Mouse (Mus musculus) neural tube, embryonic 13.5 days (tissue): ENCODE data around the gene Vwa5b1. TPM values are rescaled to one million over a fixed set of nuclear protein-coding genes. Genes with fewer than 3 reads are reported as not detected.

ENCODE experiments used
- ATAC-seq: fragments of 200-750 bp; cut with Nextera tagmentation; 2 replicates; pipeline ENCODE4 v1.8.0; 2017; ENCODE audit warnings: low read depth, mild to moderate bottlenecking, moderate TSS enrichment, moderate library complexity
- H3K27ac ChIP-seq: fragments of 300-500 bp; sonication (generic); replicated peaks from 2 replicates; pipeline ENCODE4 v1.5.1; 2015; ENCODE audit warnings: moderate library complexity, mild to moderate bottlenecking, inconsistent platforms
- H3K27me3 ChIP-seq: fragments of 300-500 bp; sonication (generic); 2 replicates; pipeline ENCODE4 v1.6.1; 2015; ENCODE audit warnings: mild to moderate bottlenecking, inconsistent platforms
- H3K36me3 ChIP-seq: fragments of 300-500 bp; sonication (generic); 2 replicates; pipeline ENCODE4 v1.6.1; 2015; ENCODE audit warnings: mild to moderate bottlenecking, inconsistent platforms
- H3K4me1 ChIP-seq: fragments of 300-500 bp; sonication (generic); replicated peaks from 2 replicates; pipeline ENCODE4 v1.6.1; 2015; ENCODE audit warnings: inconsistent platforms
- H3K4me2 ChIP-seq: fragments of 300-500 bp; sonication (generic); 2 replicates; pipeline ENCODE4 v1.6.1; 2015; ENCODE audit warnings: inconsistent platforms, mild to moderate bottlenecking, moderate library complexity
- H3K4me3 ChIP-seq: fragments of 300-500 bp; sonication (generic); 2 replicates; pipeline ENCODE4 v1.5.1; 2015; ENCODE audit warnings: mild to moderate bottlenecking, inconsistent platforms
- H3K9ac ChIP-seq: fragments of 300-500 bp; sonication (generic); 2 replicates; pipeline ENCODE4 v1.6.1; 2015; ENCODE audit warnings: moderate library complexity, mild to moderate bottlenecking, inconsistent platforms
- H3K9me3 ChIP-seq: fragments of 300-500 bp; sonication (generic); 2 replicates; pipeline ENCODE4 v1.6.1; 2016; ENCODE audit warnings: inconsistent platforms
- WGBS: fragments of 180-500 bp; shearing (Covaris S2); methylation state at CpG from one replicate; pipeline ENCODE4 v1.1.7; 2015; 5-methylcytosine and 5-hydroxymethylcytosine counted together
- polyA plus RNA-seq: library from polyadenylated mRNA; unstranded; fragments of >200 nt; fragmentation: Nextera tagmentation; extraction: Ambion mirVana; gene quantifications from 2 replicates; pipeline ENCODE4 v1.2.1, GENCODE M21; 2015

Gene Vwa5b1
- polyA plus RNA-seq, 1 experiment from 2014 or later, result 0.21 TPM

DNA sequence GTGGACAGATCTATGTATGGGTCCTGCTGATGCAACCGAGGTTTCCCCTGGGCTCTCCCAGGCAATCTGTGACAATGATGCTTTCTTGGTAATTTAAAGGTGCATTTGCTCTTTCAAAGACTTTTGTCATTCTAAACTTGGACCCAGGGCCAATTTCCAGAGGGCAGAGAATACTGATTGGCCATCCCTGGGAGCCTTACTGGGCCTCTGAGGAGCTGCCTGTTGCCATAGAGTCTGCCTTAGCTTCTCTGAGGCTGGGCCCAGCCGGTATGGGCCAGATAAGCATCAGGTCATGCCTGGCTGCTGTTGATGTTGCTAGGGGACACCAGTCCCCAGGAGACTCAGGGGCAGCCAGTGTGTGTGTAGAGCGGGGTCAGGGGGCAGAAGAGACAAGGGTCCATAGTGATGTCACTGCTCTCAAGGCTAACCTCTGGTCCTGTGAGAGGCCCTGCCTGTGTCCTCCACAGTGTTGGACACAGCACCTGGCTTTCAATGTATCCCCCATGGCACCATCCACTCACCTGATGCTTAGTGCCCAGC, 12.5 kb upstream of the Vwa5b1 start:
- Histone ChIP-seq H3K36me3 (no peaks in the 10 kb centered on the region), H3K4me2 (no peak overlapping the region), H3K4me3 (no peak overlapping the region), H3K9ac (no peak overlapping the region), H3K27ac (no peak overlapping the region), H3K27me3 (no peaks in the 10 kb centered on the region), H3K4me1 (peaks cover 7% of the 10 kb centered on the region), H3K9me3 (no peaks in the 10 kb centered on the region)
- 43% methylated on average over 3 of the region's 3 CpGs for WGBS
- ATAC-seq, result no peak

DNA sequence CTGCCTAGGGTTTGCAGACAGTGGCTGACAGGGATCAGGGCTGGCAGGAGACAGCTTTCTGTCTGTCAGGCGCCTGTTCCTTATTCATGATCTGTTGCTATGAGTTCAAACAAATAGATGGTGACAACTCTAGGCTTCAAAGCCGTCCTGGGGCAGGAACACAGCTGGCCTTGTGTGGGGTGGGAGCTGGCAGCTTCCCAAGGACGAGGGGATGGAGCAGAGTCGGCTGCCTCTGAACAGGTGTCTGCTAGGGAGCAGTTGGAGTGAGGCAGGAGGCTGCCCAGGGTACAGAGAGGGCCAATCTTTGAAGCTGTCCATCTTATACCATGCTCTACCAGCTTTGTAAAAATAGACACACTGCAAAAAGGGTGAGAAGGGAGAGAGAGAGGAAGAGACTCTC, 6.6 kb upstream of the Vwa5b1 start:
- Histone ChIP-seq H3K4me2 (no peak overlapping the region), H3K9me3 (no peaks in the 10 kb centered on the region; the same call in 1 of the 2 replicates), H3K36me3 (no peaks in the 10 kb centered on the region), H3K27ac (no peak overlapping the region), H3K4me3 (no peak overlapping the region), H3K27me3 (no peaks in the 10 kb centered on the region), H3K4me1 (no peaks in the 10 kb centered on the region), H3K9ac (no peak overlapping the region)
- no peak for ATAC-seq
- 31% methylated on average over 4 of the region's 4 CpGs for WGBS

DNA sequence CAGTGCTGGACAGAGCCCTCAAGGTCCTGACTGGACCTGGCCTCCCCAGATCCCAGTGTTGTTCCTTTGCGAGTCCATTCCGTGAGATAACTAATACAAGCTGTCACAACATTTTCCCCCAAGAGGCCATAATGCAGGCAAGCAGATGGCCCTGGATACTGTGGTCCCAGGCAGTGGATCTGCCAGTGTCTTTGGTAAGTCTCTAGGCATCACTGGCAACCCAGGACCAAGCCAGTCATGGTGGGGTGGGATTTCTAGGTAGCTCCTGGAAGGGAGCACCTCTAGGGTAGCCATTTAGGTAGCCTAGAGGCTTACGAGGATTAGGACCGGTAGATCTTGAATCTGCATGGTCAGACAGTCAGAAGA, 445 bp upstream of the Vwa5b1 start:
- peaks cover 21% of the 10 kb centered on the region for H3K4me1 ChIP-seq
- H3K36me3 ChIP-seq, result no peaks in the 10 kb centered on the region
- ATAC-seq, result 0 out of 2 replicates have a peak, but pooled peaks have one; percentile 19
- H3K9ac ChIP-seq, result no peak overlapping the region; the same call in 1 of the 2 replicates
- H3K4me2 ChIP-seq, result no peak overlapping the region
- no peak overlapping the region for H3K4me3 ChIP-seq
- no peaks in the 10 kb centered on the region; the same call in 1 of the 2 replicates for H3K27me3 ChIP-seq
- H3K9me3 ChIP-seq, result no peaks in the 10 kb centered on the region
- H3K27ac ChIP-seq, result peak overlapping the region; percentile 56
- WGBS, result 59% methylated on average over 4 of the region's 4 CpGs

DNA sequence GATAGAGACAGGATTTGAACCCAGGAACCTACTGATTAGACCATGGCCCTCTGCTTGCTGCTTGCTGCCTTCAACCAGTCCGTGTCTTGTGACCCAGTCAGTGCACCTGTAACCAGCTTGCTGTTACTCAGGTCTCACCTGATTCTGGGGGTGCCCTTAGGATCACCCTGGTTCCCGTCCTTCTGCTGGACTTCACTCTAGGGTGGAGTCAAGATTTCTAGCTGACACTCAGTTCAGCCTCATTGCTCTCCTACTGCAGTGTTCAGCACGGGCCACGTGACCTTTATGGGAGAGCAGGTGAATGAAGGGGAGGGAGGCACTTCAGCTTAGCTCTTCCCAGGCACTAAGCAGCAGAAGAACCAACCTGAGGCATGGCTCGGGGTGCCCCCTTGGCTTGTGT, 7.4 kb downstream of the Vwa5b1 start:
- WGBS, result 69% methylated on average over 5 of the region's 5 CpGs

DNA sequence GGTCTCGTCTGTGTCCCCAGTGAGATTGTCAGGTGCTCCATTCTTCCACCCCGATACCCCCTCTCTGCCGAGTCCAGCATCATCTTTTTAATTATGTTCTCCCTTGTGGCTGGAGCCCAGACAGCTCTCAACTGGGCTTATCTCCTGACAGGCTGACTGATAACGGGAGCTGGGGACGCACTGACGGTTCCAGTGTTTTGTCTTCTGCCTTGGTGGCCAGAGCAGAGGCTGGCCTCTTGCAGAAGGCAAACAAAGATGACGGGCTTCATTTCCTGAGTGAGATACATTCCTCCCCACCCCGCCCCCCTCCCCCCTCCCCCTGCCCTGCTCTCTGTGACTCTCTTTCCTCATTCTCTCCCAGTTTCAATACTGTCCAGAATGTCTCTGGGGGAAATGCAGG, 21.2 kb downstream of the Vwa5b1 start:
- H3K27ac ChIP-seq, result no peak overlapping the region
- H3K4me3 ChIP-seq, result no peak overlapping the region
- H3K27me3 ChIP-seq, result no peaks in the 10 kb centered on the region
- H3K9me3 ChIP-seq, result no peaks in the 10 kb centered on the region
- H3K36me3 ChIP-seq, result no peaks in the 10 kb centered on the region
- H3K9ac ChIP-seq, result no peak overlapping the region
- no peak for ATAC-seq
- H3K4me2 ChIP-seq, result no peak overlapping the region
- 13% methylated on average over 7 of the region's 8 CpGs for WGBS
- peaks cover 9% of the 10 kb centered on the region for H3K4me1 ChIP-seq

More for the DNA sequence above, 7.4 kb downstream of the Vwa5b1 start:
- H3K4me2 ChIP-seq, result no peak overlapping the region
- no peaks in the 10 kb centered on the region for H3K36me3 ChIP-seq
- no peaks in the 10 kb centered on the region; the same call in 1 of the 2 replicates for H3K27me3 ChIP-seq
- ATAC-seq, result no peak
- H3K9ac ChIP-seq, result no peak overlapping the region
- no peak overlapping the region for H3K4me3 ChIP-seq
- no peaks in the 10 kb centered on the region for H3K9me3 ChIP-seq
- H3K27ac ChIP-seq, result no peak overlapping the region
- peaks cover 7% of the 10 kb centered on the region for H3K4me1 ChIP-seq

DNA sequence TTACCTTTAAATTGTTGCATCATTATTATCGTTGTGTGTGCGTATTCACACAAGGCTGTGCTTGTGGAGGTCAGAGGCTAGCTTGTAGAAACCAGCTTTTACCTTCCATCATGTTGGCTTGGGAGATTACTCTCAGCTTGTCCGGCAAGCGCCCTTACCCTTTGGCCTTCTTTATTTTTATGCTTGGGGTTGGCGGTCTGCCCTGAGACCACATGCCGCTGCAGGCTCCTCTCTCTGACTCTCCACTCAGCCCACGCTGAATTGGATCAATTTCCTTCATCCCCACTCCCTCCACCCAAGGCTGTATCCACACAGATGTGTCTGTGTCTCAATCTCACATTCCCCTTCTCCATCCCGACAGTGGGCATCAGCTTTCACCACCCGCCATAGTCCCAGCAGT, 33.8 kb downstream of the Vwa5b1 start:
- H3K9me3 ChIP-seq, result no peaks in the 10 kb centered on the region
- H3K9ac ChIP-seq, result no peak overlapping the region
- no peak for ATAC-seq
- H3K27ac ChIP-seq, result no peak overlapping the region
- peaks cover 26% of the 10 kb centered on the region for H3K4me1 ChIP-seq
- 65% methylated on average over 9 of the region's 9 CpGs for WGBS
- peaks cover 6% of the 10 kb centered on the region; the same call in 1 of the 2 replicates for H3K27me3 ChIP-seq
- no peaks in the 10 kb centered on the region for H3K36me3 ChIP-seq
- H3K4me3 ChIP-seq, result no peak overlapping the region
- no peak overlapping the region for H3K4me2 ChIP-seq

DNA sequence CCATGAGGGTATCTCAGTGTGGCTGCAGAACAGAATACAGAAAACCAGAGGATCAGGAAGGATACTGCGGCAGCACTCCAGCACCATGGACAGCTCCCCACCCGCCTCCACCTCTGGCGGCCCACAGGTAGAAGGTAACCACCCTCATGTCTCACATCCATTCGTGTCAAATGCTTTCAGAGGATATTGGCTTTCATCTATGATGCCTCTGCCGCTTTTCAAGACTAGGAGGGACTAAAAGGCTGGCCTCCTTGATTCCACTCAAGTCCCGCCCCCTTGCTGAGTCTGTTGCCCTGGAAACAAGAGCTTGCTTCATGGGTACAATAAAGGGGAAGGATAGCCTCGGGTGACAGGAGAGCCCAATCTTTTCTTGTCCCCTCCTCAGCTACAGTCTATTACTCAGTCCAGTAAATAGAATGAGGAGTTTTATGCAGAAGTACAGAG, 37.8 kb downstream of the Vwa5b1 start:
- Histone ChIP-seq H3K4me1 (peaks cover 28% of the 10 kb centered on the region), H3K27me3 (0 out of 2 replicates have a peak, but pooled peaks cover 3% of the 10 kb centered on the region), H3K4me3 (no peak overlapping the region), H3K9me3 (no peaks in the 10 kb centered on the region), H3K4me2 (0 out of 2 replicates have a peak overlapping the region, but pooled peaks have one; percentile 12), H3K36me3 (no peaks in the 10 kb centered on the region), H3K27ac (peak overlapping the region; percentile 73), H3K9ac (0 out of 2 replicates have a peak overlapping the region, but pooled peaks have one; percentile 35)
- peak; percentile 79 for ATAC-seq
- WGBS, result 5% methylated on average over 7 of the region's 7 CpGs

DNA sequence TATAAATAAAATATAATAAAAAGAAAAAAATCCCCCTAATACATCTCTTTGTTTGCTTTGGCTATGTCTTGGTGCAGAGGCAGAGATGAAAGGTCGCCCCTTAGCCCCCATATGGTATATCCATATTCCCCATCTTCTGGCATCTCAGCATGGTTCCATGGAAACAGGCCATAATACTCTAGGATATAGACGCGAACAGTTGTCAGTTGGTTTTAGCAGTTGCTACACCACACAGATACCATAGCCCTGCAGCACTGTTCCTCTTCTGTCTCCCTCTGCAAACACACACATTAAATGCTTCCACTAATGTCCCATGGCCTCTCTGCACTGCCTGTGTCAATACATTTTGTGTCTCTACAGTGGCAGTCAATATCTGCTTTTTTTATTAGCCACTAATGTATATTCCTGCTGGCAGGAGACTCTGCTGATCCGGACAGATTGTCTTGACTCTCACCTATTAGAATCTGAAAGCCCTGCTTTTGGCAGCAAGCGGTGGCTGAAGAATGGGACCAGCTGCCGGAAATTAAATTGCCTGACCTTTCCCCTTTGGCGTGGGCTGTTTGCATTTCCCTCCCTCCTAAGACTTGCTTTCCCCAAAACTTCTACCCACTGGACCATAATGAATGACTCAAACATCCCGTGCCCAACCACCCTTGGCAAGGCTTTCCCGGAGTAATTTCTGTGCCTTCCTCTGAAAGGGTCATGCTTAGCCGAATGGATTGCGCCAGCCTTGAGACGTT, 39.1 kb downstream of the Vwa5b1 start:
- Histone ChIP-seq H3K9ac (no peak overlapping the region), H3K4me1 (peaks cover 28% of the 10 kb centered on the region), H3K27me3 (0 out of 2 replicates have a peak, but pooled peaks cover 3% of the 10 kb centered on the region), H3K4me3 (no peak overlapping the region), H3K4me2 (no peak overlapping the region), H3K36me3 (no peaks in the 10 kb centered on the region), H3K9me3 (no peaks in the 10 kb centered on the region), H3K27ac (peak overlapping the region; percentile 73)
- 39% methylated on average over 12 of the region's 12 CpGs for WGBS
- ATAC-seq, result no peak

DNA sequence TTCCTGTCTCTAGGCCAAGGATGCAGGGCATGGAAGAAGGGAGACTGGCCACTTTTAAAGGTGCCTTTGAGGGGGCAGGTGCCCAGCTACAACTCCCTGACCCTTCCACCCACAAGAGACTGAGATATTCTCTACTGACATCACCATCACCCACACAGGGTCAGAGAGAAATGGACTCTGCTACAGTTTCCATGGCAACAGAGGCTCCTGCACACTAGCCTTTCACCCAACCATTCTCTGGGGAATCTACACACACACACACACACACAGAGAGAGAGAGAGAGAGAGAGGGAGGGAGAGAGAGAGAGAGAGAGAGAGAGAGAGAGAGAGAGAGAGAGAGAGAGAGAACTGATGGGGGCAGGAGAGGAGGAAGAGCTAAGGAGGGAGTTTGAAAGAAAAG, 50.7 kb downstream of the Vwa5b1 start:
- no peak overlapping the region for H3K27ac ChIP-seq
- no peaks in the 10 kb centered on the region for H3K27me3 ChIP-seq
- H3K9me3 ChIP-seq, result no peaks in the 10 kb centered on the region
- 0 out of 2 replicates have a peak, but pooled peaks cover 3% of the 10 kb centered on the region for H3K4me1 ChIP-seq
- no peak for ATAC-seq
- no peak overlapping the region for H3K9ac ChIP-seq
- no peaks in the 10 kb centered on the region for H3K36me3 ChIP-seq
- no peak overlapping the region for H3K4me3 ChIP-seq
- H3K4me2 ChIP-seq, result no peak overlapping the region

DNA sequence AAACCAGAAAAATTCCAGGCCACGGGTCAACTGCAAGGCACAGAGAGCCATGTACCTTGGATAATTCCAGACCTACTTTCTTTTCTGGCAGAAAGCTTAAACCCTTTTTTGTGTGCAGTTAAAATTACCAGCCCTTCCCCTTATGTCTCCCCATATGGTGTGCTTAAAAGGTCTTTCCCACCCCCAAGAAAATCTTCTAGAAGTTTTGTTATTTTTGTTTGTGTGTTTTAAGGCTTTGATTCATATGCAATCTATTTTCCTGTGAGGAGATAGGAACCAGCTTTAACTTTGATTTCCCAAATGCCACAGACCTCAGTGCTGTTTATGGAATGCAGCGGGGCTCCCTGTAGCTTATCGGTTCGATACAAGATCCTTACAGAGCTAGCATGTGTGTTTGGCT, 53.2 kb downstream of the Vwa5b1 start:
- Histone ChIP-seq H3K27me3 (no peaks in the 10 kb centered on the region), H3K4me3 (no peak overlapping the region), H3K4me2 (no peak overlapping the region), H3K36me3 (no peaks in the 10 kb centered on the region), H3K4me1 (0 out of 2 replicates have a peak, but pooled peaks cover 5% of the 10 kb centered on the region), H3K9ac (no peak overlapping the region), H3K27ac (no peak overlapping the region), H3K9me3 (no peaks in the 10 kb centered on the region)
- ATAC-seq, result no peak
- WGBS, result 81% methylated on average over 4 of the region's 4 CpGs

DNA sequence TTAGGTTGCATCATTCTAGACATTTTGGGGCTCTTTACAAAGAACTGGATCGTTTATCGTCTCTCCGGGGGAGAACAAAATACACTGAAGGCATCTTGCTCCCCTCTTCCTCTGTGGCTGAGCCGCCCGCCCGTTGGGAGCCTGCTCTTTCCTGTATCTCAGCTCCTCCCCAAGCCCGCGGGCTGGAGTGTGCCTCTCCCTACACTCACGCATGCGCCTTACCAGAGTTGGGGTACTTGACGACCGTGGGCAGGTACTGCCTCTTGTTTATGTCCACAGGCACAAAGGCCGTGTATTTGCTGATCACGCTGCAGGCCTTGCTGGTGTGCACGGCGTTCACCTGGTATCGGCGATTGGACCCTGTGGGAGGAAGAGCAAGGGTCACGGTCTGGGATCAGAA, 57.3 kb downstream of the Vwa5b1 start:
- Histone ChIP-seq H3K9ac (no peak overlapping the region), H3K36me3 (no peaks in the 10 kb centered on the region), H3K27me3 (no peaks in the 10 kb centered on the region), H3K4me2 (no peak overlapping the region), H3K4me3 (no peak overlapping the region), H3K9me3 (no peaks in the 10 kb centered on the region), H3K4me1 (peaks cover 19% of the 10 kb centered on the region), H3K27ac (no peak overlapping the region)
- WGBS, result 83% methylated on average over 19 of the region's 19 CpGs
- no peak for ATAC-seq

DNA sequence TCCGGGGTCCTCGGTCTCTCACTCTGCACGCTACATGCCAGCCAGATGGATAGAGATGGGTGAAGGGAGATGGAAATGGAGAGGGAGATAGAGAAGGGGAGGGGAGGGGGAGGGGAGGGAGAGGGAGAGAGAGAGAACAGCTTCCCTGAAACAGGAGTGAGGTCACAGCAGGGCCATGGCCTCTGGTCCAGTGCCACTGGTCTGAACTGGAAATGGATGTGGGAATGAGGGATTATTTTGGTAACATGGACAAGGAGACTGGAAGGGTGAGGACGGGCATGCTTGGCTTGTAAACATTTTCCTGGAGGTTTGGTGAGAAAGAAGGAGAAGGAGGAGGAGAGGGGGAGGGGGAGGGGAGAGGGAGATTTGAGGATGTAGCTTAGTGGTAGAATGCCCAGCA, 59.0 kb downstream of the Vwa5b1 start:
- no peaks in the 10 kb centered on the region for H3K9me3 ChIP-seq
- peaks cover 19% of the 10 kb centered on the region for H3K4me1 ChIP-seq
- WGBS, result 85% methylated on average over 3 of the region's 4 CpGs
- no peak overlapping the region for H3K9ac ChIP-seq
- H3K4me2 ChIP-seq, result no peak overlapping the region
- no peaks in the 10 kb centered on the region for H3K36me3 ChIP-seq
- no peak overlapping the region for H3K4me3 ChIP-seq
- ATAC-seq, result no peak
- H3K27ac ChIP-seq, result no peak overlapping the region
- no peaks in the 10 kb centered on the region for H3K27me3 ChIP-seq
